Mouse (Mus musculus) liver (tissue): Measurements from ENCODE around the gene Sec63.

ENCODE experiments used
- DNase-seq: peaks from one replicate; pipeline ENCODE4 v3.0.0-alpha.2; 2020; ENCODE audit warnings: mixed read lengths

Sec63 gene

GRCm38 (mm10) chr10:42830409-42830808 lies 69.1 kb downstream of the Sec63 start:
- DNase-seq, result peak; percentile 21

GRCm38 (mm10) chr10:42832677-42833076 lies 71.4 kb downstream of the Sec63 start:
- DNase-seq, result no peak

- no peak for DNase-seq
These were observed 72.8 kb downstream of the Sec63 start for GRCm38 (mm10) chr10:42833871-42834727.

- no peak for DNase-seq
These were observed 76.8 kb downstream of the Sec63 start for GRCm38 (mm10) chr10:42838106-42838505.

- DNase-seq, result no peak
These were observed 77.4 kb downstream of the Sec63 start for GRCm38 (mm10) chr10:42838736-42839135.

- no peak for DNase-seq
These were observed 78.7 kb downstream of the Sec63 start for GRCm38 (mm10) chr10:42840036-42840435.

- DNase-seq, result peak; percentile 43
These were observed 80.4 kb downstream of the Sec63 start for GRCm38 (mm10) chr10:42841531-42842195.

- DNase-seq, result peak; percentile 69
These were observed 81.1 kb downstream of the Sec63 start for GRCm38 (mm10) chr10:42842358-42842757.

GRCm38 (mm10) chr10:42843416-42843815 lies 82.1 kb downstream of the Sec63 start:
- DNase-seq, result no peak

- DNase-seq, result no peak
These were observed 84.2 kb downstream of the Sec63 start for GRCm38 (mm10) chr10:42845480-42845879.

- no peak for DNase-seq
These were observed 87.1 kb downstream of the Sec63 start for GRCm38 (mm10) chr10:42848179-42849080.

GRCm38 (mm10) chr10:42849081-42849400 lies 87.7 kb downstream of the Sec63 start:
- no peak for DNase-seq

- DNase-seq, result no peak
These were observed 93.5 kb downstream of the Sec63 start for GRCm38 (mm10) chr10:42854838-42855237.

GRCm38 (mm10) chr10:42855250-42855649 lies 94.0 kb downstream of the Sec63 start:
- DNase-seq, result peak; percentile 18

- DNase-seq, result no peak
These were observed 95.3 kb downstream of the Sec63 start for GRCm38 (mm10) chr10:42856574-42856973.

GRCm38 (mm10) chr10:42857021-42857420 lies 95.7 kb downstream of the Sec63 start:
- DNase-seq, result no peak

GRCm38 (mm10) chr10:42859781-42860158 lies 98.5 kb downstream of the Sec63 start:
- DNase-seq, result no peak

- DNase-seq, result no peak
These were observed 99.0 kb downstream of the Sec63 start, which contains the start of gene Scml4 for GRCm38 (mm10) chr10:42860159-42860911. Gene Scml4 (plus strand): TSS chr10:42860370.

GRCm38 (mm10) chr10:42861446-42861845 lies 100.2 kb downstream of the Sec63 start:
- no peak for DNase-seq

- DNase-seq, result no peak
These were observed 100.9 kb downstream of the Sec63 start for GRCm38 (mm10) chr10:42862102-42862740.

- no peak for DNase-seq
These were observed 101.5 kb downstream of the Sec63 start for GRCm38 (mm10) chr10:42862806-42863205.
